ENCODE assay signal across 8 mouse cellular contexts in genomic region chr11:20400302-20401234, GRCm38 (mm10).
DNase-seq lines count a peak whose midpoint lies in the region; ATAC-seq and TF ChIP-seq lines count a peak whose summit lies in the region.

No protein-coding gene starts in this region.

- H3K4me1 ChIP-seq in hindbrain, embryonic 12.5 days = peaks cover 6% of the 10 kb centered on the region; the same call in 1 of the 2 replicates
- H3K4me1 ChIP-seq in lung, postnatal 0 days (ENCODE audit: insufficient read depth, low read depth, low read length) = no peaks in the 10 kb centered on the region

- H3K27me3 ChIP-seq in Patski = no peaks in the 10 kb centered on the region
- no peaks in the 10 kb centered on the region for H3K27me3 ChIP-seq in hindbrain, embryonic 12.5 days
- H3K27me3 ChIP-seq in lung, postnatal 0 days (replicated peaks; ENCODE audit: insufficient read depth, low read length) = no peaks in the 10 kb centered on the region

- no peak overlapping the region for H3K27ac ChIP-seq in hindbrain, embryonic 12.5 days
- no peak overlapping the region for H3K27ac ChIP-seq in lung, postnatal 0 days (ENCODE audit: low read length)

- peak; percentile 34 for DNase-seq in Patski (ENCODE audit: low read depth, low spot score)
- DNase-seq in cerebellum, adult 9-10 months = peak; percentile 75
- peak; percentile 70 to 82 for DNase-seq in frontal cortex, postnatal 14 days (ENCODE audit: low spot score in 2 of 2)
- DNase-seq in layer of hippocampus, postnatal 10 days (ENCODE audit: low spot score in 2 of 2) = peak; percentile 91 to 92
- peak; percentile 95 for DNase-seq in lung, postnatal 0 days (ENCODE audit: low spot score)
- peak; percentile 79 for DNase-seq in ovary, postnatal 36 days (ENCODE audit: low spot score)
- DNase-seq in thymus, postnatal 4 days = peak; percentile 81

- WGBS in hindbrain, embryonic 12.5 days = 4% methylated on average over 32 of the region's 32 CpGs
- WGBS in lung, postnatal 0 days = 10% methylated on average over 32 of the region's 32 CpGs

- peak overlapping the region; percentile 47; the same call in 1 of the 2 replicates for H3K9ac ChIP-seq in hindbrain, embryonic 12.5 days
- H3K9ac ChIP-seq in lung, postnatal 0 days (replicated peaks; ENCODE audit: low read depth) = no peak overlapping the region

- no peaks in the 10 kb centered on the region for H3K36me3 ChIP-seq in hindbrain, embryonic 12.5 days
- no peaks in the 10 kb centered on the region for H3K36me3 ChIP-seq in lung, postnatal 0 days (ENCODE audit: insufficient read depth, low read length)

- TF ChIP-seq CTCF in Patski (IDR thresholded peaks at IDR 0.05) = peak; percentile 94
- TF ChIP-seq CTCF in lung, postnatal 0 days (IDR thresholded peaks at IDR 0.05) = peak; percentile 94

- in situ Hi-C loops in Patski (cut with MboI; ENCODE audit: low pct_unique_long_range_greater_than_20kb) = loop anchor here (10.0 kb wide), 1 partner anchor 576 kb away; no protein-coding TSS in a partner anchor

- POLR2A ChIA-PET in Patski (lab: Charles Lee) = no interaction called here

- H3K4me3 ChIP-seq in hindbrain, embryonic 12.5 days = peak overlapping the region; percentile 29
- peak overlapping the region; percentile 25 for H3K4me3 ChIP-seq in lung, postnatal 0 days (ENCODE audit: low read depth, low read length)

- peak overlapping the region; percentile 59 for H3K4me2 ChIP-seq in hindbrain, embryonic 12.5 days (replicated peaks)
- peak overlapping the region; percentile 70 for H3K4me2 ChIP-seq in lung, postnatal 0 days (replicated peaks; ENCODE audit: low read depth, low read length)

- no peaks in the 10 kb centered on the region for H3K9me3 ChIP-seq in hindbrain, embryonic 12.5 days (replicated peaks)
- no peaks in the 10 kb centered on the region for H3K9me3 ChIP-seq in lung, postnatal 0 days (ENCODE audit: low read length)

- TF ChIP-seq EP300 in lung, postnatal 0 days (IDR thresholded peaks at IDR 0.05) = no peak

- ATAC-seq in Patski = peak; percentile 84
- peak; percentile 90 for ATAC-seq in hindbrain, embryonic 12.5 days (ENCODE audit: low FRiP score)
- peak; percentile 81 for ATAC-seq in lung, postnatal 0 days

- CTCF ChIA-PET in Patski (lab: Charles Lee) = interaction anchor here (0.9 to 1.9 kb wide), 8 partner anchors 9 to 185 kb away, joined by 3 to 7 read pairs (median 4); no protein-coding TSS in a partner anchor

Comparison
In these comparisons a context has a peak if more than half of its experiments do, and no peak if none do; other contexts are left out.
1. DNase-seq: peak in every context shown above with its lines; median percentile 95 in lung, postnatal 0 days; 92 in layer of hippocampus, postnatal 10 days; 81 in thymus, postnatal 4 days; 79 in ovary, postnatal 36 days; 76 in frontal cortex, postnatal 14 days; 75 in cerebellum, adult 9-10 months; 34 in Patski.